Mouse (Mus musculus): ENCODE results near the gene Ppp2r2c.

Gene Ppp2r2c

GRCm38 (mm10) chr5:36868266-36869090 is at the start of gene Ppp2r2c:
Gene Ppp2r2c, plus strand, starts transcription at chr5:36868513.
- DNase-seq (ENCODE audit: low read depth, low spot score), result no peak

- no peak for DNase-seq (ENCODE audit: low read depth, low spot score)
These were observed 48.6 kb upstream of the Ppp2r2c start for GRCm38 (mm10) chr5:36819742-36820141.

DNA sequence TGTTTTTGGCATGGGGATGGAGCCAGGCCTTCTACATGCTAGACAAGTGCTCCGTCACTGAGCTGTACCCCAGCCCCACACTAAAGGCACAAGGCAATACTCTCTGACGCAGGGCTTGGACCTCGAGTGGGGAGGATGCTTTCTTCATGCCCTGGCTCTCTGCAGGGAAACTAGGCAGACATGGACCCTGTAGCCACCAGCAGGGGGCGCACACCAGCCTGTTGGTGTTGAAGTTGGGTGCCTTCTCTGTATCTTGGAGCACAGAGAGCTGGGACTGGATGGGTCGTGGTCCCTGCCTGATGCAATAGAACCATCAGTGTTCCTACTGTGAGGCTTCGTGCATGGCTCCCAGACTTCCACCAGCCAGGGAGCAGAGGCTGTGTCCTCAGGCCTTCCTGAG is 48.2 kb upstream of the Ppp2r2c start:
- peak; percentile 44 for DNase-seq (ENCODE audit: low read depth, low spot score)

DNA sequence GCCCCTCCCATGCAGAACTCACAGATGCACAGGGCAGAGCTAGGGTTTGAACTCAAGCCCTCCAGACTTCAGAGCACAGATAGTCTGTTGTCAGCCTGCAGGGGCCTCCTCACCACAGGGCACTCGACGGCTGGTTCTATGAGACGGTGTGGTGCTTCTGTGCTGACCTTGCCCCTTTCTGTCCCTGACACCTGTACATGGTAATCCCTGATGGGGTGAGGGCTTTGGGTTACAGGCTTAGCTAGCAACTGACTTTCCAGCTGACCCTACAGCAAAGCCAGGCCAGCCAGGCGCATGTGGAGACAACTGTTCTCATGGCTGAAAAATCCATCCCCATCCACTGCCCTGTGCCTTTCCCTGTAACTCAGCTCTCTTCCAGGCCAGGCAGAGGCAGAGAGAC is 45.4 kb upstream of the Ppp2r2c start:
- no peak for DNase-seq (ENCODE audit: low read depth, low spot score)

DNA sequence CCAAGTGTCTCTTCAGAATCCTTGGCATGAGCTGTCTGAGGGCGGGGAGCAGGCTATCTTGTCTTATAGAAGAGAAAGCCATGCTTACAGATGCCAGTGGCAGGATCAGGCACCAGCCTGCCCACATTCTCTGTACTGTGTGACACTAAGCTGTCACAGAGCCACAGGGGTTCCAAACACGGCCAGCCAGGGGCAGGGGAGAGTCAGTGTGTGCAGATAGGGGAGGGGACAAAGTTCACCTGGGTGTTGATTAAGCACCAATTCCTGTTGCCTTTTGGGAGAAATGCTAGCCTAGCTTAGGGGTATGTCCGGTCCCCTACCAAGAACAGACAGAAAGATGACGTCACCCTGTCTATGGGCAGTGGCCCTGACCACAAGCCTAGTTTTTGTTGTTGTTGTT is 39.2 kb upstream of the Ppp2r2c start:
- DNase-seq (ENCODE audit: low read depth, low spot score), result no peak

DNA sequence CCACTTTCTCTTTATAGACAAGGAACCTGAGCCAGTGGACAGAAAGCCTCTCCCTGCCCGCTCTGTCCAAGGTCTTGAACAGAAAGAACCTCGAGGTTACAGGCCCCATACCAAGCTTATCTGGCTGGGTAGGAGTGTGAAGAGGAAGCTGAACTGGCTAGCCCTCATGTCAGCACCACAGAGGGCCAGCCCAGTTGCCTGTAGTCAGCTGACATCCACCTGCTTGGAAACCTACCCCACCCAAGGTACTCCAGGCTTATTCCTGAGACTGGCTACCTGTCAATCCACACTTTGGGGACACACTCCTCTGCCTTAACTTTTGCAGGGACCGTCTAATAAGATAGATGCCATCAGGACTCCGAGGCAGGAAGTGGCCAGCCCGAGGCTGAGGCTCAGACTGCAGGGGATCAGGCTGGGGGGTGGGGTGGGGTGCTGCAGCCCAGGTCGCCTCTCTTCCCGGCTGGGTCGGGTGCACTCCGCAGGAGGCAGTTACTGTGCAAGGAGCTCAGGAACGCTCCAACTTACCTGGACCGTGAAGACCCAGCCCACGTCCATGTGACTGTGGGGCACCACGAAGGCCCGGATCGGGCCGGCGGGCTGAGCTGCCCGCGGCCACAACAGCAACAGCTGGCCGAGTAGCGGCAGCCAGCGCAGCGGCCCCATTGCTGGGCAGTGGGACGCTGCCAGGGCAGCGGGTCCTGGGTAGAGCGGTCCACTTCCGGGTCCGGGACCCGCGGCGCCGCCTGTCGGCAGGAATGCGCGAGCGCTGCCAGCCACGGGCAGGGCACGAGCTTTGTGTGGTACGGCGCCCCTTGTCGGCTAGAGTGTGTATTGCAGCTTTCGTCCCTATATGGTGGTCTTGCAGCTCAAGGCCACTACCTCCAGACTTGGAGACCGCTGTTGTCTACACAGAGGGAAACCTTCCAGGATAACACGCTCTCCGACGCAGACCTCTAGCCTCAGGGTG is 38.1 kb upstream of the Ppp2r2c start, which contains the start of gene Man2b2:
Gene Man2b2 (minus strand): TSS at position 741 of the 967 bp plus-strand sequence.
- peak; percentile 63 for DNase-seq (ENCODE audit: low read depth, low spot score)

GRCm38 (mm10) chr5:36831272-36831671 is 37.0 kb upstream of the Ppp2r2c start:
- DNase-seq (ENCODE audit: low read depth, low spot score), result no peak

DNA sequence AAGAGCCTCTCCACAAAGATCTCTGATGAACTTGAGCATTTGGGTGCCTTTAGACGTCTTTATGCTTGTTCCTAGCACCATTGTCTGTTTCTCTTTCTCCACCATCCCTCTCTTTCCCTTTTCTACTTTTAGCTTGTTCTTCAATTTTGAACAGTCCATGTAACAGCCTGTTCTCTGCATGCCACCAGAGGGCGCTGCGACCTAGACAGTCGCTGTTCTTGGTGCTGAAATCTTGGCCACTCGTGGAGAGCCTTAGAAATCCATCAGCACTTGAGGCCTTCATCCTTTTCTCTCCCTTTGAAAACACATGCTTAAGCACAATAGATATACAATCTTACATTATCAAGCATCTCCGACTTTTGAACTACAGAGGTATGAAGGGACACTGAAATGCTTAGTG is 32.4 kb upstream of the Ppp2r2c start:
- no peak for DNase-seq (ENCODE audit: low read depth, low spot score)

DNA sequence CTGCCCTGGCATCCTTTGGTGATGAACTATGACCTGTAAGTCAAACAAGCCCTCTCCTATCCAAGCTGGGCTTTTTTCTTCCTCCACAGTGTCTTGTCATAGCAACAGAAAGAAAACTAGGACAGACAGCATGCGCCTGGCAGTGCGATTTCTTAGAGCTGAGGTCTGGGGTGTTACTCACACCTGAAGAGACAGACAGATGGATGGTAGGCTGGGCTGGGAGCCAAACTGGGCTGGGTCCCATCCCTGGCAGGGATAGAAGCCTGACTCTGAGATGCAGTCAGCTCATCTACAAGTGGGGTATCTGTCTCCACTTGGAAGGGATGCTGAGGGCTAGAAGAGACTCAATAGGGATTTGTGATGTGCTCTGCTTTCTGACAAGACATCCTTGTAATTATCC is 29.3 kb upstream of the Ppp2r2c start:
- no peak for DNase-seq (ENCODE audit: low read depth, low spot score)

GRCm38 (mm10) chr5:36839602-36840001 is 28.7 kb upstream of the Ppp2r2c start:
- no peak for DNase-seq (ENCODE audit: low read depth, low spot score)

DNA sequence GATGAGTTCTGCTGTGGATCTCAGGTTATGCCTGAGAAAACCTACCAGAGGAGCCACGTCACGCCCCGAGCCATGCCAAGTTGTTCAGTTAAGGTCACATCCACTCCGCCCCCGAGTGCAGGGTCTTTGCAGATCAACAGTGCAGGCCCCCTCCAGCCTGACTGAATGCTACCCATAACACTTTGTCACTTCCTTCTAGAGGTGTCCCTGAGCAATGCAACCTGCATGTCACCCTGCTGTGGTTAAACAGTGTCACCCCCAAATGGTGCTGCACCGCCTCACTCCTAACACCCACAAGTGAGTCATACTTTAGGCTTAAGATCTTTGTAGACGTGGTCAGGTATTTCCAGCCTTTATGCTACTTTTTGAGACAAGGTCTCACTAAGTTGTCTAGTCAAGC is 28.2 kb upstream of the Ppp2r2c start:
- DNase-seq (ENCODE audit: low read depth, low spot score), result no peak

DNA sequence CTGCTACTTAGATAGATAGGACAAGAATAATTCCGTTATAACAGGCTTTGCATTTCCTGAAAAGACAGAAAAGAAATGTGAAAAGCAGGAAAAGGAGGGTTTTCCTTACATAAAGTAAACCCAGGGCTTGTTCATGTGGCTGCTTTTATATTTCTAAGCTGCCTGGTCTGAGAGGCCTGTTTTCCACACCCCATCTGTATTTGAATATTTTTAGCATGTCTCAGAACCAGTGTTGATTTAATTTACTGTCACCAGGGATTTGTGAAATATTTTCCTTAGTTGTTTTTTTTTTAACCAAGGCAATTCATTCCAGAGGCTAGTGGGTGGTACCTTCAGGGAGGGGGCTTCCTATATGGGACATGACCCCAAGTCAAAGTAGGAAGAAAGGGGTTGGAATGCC is 26.6 kb upstream of the Ppp2r2c start:
- DNase-seq (ENCODE audit: low read depth, low spot score), result no peak

DNA sequence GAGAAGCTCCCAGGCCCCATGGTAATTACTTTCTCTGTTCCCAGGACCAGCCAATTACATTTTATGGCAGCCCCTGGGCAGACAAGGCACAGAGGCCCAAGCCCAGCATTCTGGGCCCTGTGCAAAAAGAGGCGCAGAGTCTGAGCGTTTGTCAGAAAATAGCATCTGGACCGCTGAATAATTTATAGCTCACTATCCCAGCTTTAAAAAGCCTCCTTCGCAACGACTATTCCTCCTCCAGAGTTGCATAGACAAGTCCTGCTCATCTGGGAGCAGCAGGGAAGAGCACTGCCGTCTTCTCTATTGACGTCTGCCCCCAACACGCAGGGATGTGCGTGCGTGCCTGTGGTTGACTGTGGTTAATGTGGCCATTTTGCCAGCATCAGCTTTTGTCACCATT is 23.8 kb upstream of the Ppp2r2c start:
- DNase-seq (ENCODE audit: low read depth, low spot score), result no peak

GRCm38 (mm10) chr5:36851572-36851971 is 16.7 kb upstream of the Ppp2r2c start:
- no peak for DNase-seq (ENCODE audit: low read depth, low spot score)

DNA sequence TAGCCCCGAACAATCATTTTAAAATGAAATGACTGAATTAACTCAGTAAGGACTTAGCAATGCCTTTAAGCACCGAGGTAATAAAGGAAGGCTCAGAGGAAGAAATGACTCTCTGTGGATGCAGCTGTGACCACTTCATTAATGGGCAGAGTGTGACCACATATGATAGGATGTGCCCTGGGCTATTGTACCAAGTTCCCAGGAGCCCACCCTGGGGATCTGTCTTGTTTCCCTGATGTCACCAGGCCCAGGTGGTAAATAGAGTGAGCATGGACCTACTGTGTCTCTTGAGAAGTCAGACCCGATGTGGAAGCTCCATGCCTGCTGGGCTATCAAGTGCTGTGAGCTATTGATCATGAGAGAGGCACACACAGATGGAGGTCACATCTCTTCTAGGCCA is 13.1 kb upstream of the Ppp2r2c start:
- DNase-seq (ENCODE audit: low read depth, low spot score), result no peak

- no peak for DNase-seq (ENCODE audit: low read depth, low spot score)
These were observed 11.8 kb upstream of the Ppp2r2c start for GRCm38 (mm10) chr5:36856529-36856928.

GRCm38 (mm10) chr5:36857546-36857945 is 10.8 kb upstream of the Ppp2r2c start:
- DNase-seq (ENCODE audit: low read depth, low spot score), result no peak

- DNase-seq (ENCODE audit: low read depth, low spot score), result peak; percentile 13
These were observed 7.2 kb upstream of the Ppp2r2c start for GRCm38 (mm10) chr5:36861084-36861483.

GRCm38 (mm10) chr5:36866701-36867250 is 1.5 kb upstream of the Ppp2r2c start:
- no peak for DNase-seq (ENCODE audit: low read depth, low spot score)

- DNase-seq (ENCODE audit: low read depth, low spot score), result no peak
These were observed 752 bp upstream of the Ppp2r2c start for GRCm38 (mm10) chr5:36867561-36867960.

DNA sequence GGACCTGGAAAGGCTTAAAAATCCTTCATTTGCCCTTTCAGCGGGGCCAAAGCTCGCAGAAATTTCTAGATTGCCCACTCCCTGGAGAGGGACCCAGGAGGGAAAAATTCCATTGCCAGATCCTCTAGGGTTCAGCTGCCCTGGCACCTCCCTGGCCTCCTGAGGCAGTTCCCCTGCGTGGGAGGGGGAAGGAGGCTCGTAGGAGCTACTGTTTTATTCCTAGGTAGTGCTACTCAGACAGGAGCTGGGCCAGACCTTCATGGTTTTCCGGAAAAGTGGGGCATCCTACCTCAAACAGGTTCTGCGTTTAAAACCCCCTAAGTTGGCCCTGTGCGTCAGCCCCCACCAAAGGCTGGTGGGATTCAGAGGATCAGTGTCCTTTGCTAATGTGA is 869 bp downstream of the Ppp2r2c start:
- no peak for DNase-seq (ENCODE audit: low read depth, low spot score)

DNA sequence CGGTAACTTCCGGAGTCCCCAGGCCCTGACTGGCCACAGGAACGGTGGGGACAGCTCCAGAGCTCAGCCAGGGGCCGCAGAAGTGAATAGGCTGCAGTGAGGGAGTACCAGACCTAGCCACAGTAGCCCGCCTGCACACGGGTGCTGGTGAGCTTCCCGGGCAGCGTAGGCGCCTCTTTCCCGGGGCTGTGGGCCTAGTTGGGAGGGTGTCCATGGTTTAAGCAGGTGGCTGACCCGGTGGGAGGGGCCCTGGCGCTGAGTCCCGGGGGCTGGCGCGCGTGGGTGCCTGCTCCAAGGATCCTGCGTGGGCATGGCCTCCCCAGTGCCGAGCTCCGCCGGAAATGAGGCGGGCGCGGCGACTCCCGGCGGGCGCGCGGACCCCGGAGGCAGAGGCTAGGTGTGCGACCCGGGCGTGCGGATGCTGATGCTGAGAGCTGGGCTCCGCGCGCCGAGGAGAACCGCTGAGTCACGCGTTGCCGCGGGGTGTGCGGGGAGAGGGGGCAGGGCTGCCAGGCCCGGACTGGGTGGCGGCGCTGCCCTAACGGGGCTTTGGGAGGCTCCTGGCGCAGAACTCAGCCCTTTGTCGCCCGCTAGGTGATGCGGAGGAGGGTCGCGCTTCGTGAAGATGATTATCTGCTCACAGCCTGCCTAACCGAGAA is 1.4 kb downstream of the Ppp2r2c start:
- no peak for DNase-seq (ENCODE audit: low read depth, low spot score)

Measured in c-Kit-negative CD71-positive TER-119-positive erythroid progenitor cells, embryonic 14.5 days (primary cell).